Mouse (Mus musculus) lung, adult 2 months (tissue): ENCODE data around the gene Fdps.

Experiments
- CTCF ChIP-seq: fragments of 200-500 bp; IDR thresholded peaks from 2 replicates; pipeline ENCODE4 v1.5.1; 2011; ENCODE audit warnings: mild to moderate bottlenecking, low read length, control low read depth; ENCODE audit not compliant: insufficient read depth
- POLR2A ChIP-seq: fragments of 200-500 bp; IDR thresholded peaks from 2 replicates; pipeline ENCODE4 v1.6.1; 2011; ENCODE audit warnings: low read depth, mild to moderate bottlenecking, control low read depth, low read length, borderline replicate concordance; ENCODE audit errors: extremely low read depth

- TF ChIP-seq CTCF (no peak), POLR2A (no peak)
These were observed 24.2 kb upstream of the Fdps start for GRCm38 (mm10) chr3:89125981-89126380.
